ENCODE assay signal across 25 mouse cellular contexts in the genomic region with DNA sequence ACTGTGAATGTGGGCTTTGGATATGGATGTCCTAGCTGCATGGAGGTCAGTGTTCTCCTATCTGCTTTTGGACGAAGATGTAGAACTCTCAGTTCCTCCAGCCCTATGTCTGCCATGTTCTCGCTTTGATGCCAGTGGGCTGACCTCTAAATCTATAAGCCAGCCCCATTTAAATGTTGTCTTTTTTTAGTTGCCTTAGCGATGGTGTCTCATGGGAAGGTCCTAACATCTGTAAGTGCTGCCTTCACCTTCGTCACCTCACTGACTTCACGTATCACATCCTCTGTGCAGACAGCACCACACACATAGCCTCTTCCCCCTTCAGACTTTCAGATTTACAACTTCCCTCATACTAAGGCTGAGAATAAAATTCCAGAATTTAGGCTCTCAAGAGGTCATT.
A peak's percentile ranks its signal among the peaks of the same experiment; 100 is the strongest.
DNase-seq lines count a peak whose midpoint lies in the region; ATAC-seq and TF ChIP-seq lines count a peak whose summit lies in the region.
"Had no signal": no experiment of that assay in that cellular context is flagged by ENCODE, and none has a peak within 500 bp of the region (broad histone marks: within the 10 kb centered on the region; RNA-seq: fewer than 3 reads in every experiment).

No protein-coding gene starts in this region.

- no peak for TF ChIP-seq POLR2A in kidney, adult 2 months (IDR thresholded peaks at IDR 0.05; ENCODE audit: low read depth, low read length)

- H3K4me2 ChIP-seq in heart, postnatal 0 days (ENCODE audit: low read depth, low read length), result no peak overlapping the region
- H3K4me2 ChIP-seq: embryonic facial prominence, embryonic 13.5 days; embryonic facial prominence, embryonic 15.5 days; forebrain, embryonic 12.5 days had no signal

- no peak for ATAC-seq in heart, postnatal 0 days (ENCODE audit: insufficient read depth, low read depth)
- ATAC-seq: activated CD4-positive, CD25-positive, alpha-beta regulatory T cell, adult 4 months; forebrain, embryonic 14.5 days; forebrain, embryonic 16.5 days; Patski had no signal

- no peaks in the 10 kb centered on the region for H3K27me3 ChIP-seq in heart, postnatal 0 days (ENCODE audit: control insufficient read depth, insufficient read depth, low read length)
- H3K27me3 ChIP-seq in splenic B cell, adult 2 months (ENCODE audit: control insufficient read depth, insufficient read depth, low read length, poor library complexity, severe bottlenecking), result no peaks in the 10 kb centered on the region
- no peaks in the 10 kb centered on the region for H3K27me3 ChIP-seq in kidney, adult 2 months (replicated peaks; ENCODE audit: control insufficient read depth, insufficient read depth, low read length)
- H3K27me3 ChIP-seq: embryonic facial prominence, embryonic 13.5 days; embryonic facial prominence, embryonic 15.5 days; forebrain, embryonic 12.5 days; Patski had no signal

- WGBS in heart, postnatal 0 days, result 87% methylated on average over 5 of the region's 5 CpGs
- WGBS in kidney, adult 2 months, result 87% methylated on average over 5 of the region's 5 CpGs

- no peak for TF ChIP-seq CTCF in heart, postnatal 0 days (IDR thresholded peaks at IDR 0.05; ENCODE audit: low read depth)
- no peak for TF ChIP-seq CTCF in kidney, adult 2 months (conservative IDR thresholded peaks at IDR 0.05; ENCODE audit: insufficient read depth, insufficient read length, low read depth, low read length)

- TF ChIP-seq EP300 in heart, postnatal 0 days (IDR thresholded peaks at IDR 0.05; ENCODE audit: low read depth), result no peak

- peak; percentile 49 for DNase-seq in heart, adult 11 months
- DNase-seq in heart, postnatal 25 days (ENCODE audit: low spot score), result no peak
- no peak for DNase-seq in heart, postnatal 0 days (ENCODE audit: low spot score)
- DNase-seq in heart, adult 8-10 months (ENCODE audit: low spot score), result no peak
- peak; percentile 40 for DNase-seq in A20 (ENCODE audit: low read depth, low spot score)
- peak; percentile 58 for DNase-seq in splenic B cell, adult 2 months (ENCODE audit: low read depth, low spot score)
- no peak for DNase-seq in kidney, adult 2 months
- DNase-seq: adrenal gland, adult 8-10 months; adrenal gland, postnatal 14 days; adrenal gland, postnatal 36 days; cerebellum, adult 11-12 months; cerebellum, adult 2 months; cerebellum, adult 9-10 months; cerebellum, postnatal 10 days; cerebellum, postnatal 25 days had no signal

- no peaks in the 10 kb centered on the region for H3K9me3 ChIP-seq in heart, postnatal 0 days (replicated peaks; ENCODE audit: control insufficient read depth, low read length)
- H3K9me3 ChIP-seq: embryonic facial prominence, embryonic 13.5 days; embryonic facial prominence, embryonic 15.5 days; forebrain, embryonic 10.5 days; forebrain, embryonic 12.5 days; G1E had no signal

- H3K9ac ChIP-seq in heart, postnatal 0 days (replicated peaks; ENCODE audit: low read depth, low read length), result no peak overlapping the region
- H3K9ac ChIP-seq: embryonic facial prominence, embryonic 13.5 days; embryonic facial prominence, embryonic 15.5 days; forebrain, embryonic 12.5 days had no signal

- peak overlapping the region; percentile 93; the same call in 1 of the 2 replicates for H3K27ac ChIP-seq in heart, postnatal 0 days (ENCODE audit: low read depth)
- H3K27ac ChIP-seq in kidney, adult 2 months (ENCODE audit: insufficient read depth, low read depth, low read length), result no peak overlapping the region
- H3K27ac ChIP-seq: embryonic facial prominence, embryonic 13.5 days; embryonic facial prominence, embryonic 15.5 days; forebrain, embryonic 10.5 days; forebrain, embryonic 12.5 days had no signal

- intact Hi-C loops in heart, postnatal 25 days (cut with DNase I), result no loop called here

- peaks cover 11% of the 10 kb centered on the region for H3K36me3 ChIP-seq in heart, postnatal 0 days (replicated peaks; ENCODE audit: control insufficient read depth, insufficient read depth, low read length)
- H3K36me3 ChIP-seq in splenic B cell, adult 2 months (ENCODE audit: control insufficient read depth, insufficient read depth, low read length, poor library complexity, severe bottlenecking), result peaks cover 1% of the 10 kb centered on the region; the same call in 1 of the 2 replicates
- no peaks in the 10 kb centered on the region for H3K36me3 ChIP-seq in kidney, adult 2 months (ENCODE audit: control insufficient read depth, insufficient read depth, low read length)
- H3K36me3 ChIP-seq: embryonic facial prominence, embryonic 15.5 days; forebrain, embryonic 10.5 days; forebrain, embryonic 12.5 days had no signal

- H3K4me1 ChIP-seq in heart, postnatal 0 days (ENCODE audit: control insufficient read depth, insufficient read depth), result peaks cover 13% of the 10 kb centered on the region
- H3K4me1 ChIP-seq in kidney, adult 2 months (ENCODE audit: control insufficient read depth, insufficient read depth, low read length), result peaks cover 14% of the 10 kb centered on the region; the same call in 1 of the 2 replicates
- H3K4me1 ChIP-seq: embryonic facial prominence, embryonic 15.5 days; forebrain, embryonic 12.5 days had no signal

- H3K4me3 ChIP-seq in heart, postnatal 0 days (ENCODE audit: low read depth, low read length), result no peak overlapping the region
- no peak overlapping the region for H3K4me3 ChIP-seq in kidney, adult 2 months (ENCODE audit: insufficient read depth, low read depth, low read length)
- H3K4me3 ChIP-seq: embryonic facial prominence, embryonic 13.5 days; embryonic facial prominence, embryonic 15.5 days; erythroblast, embryonic 14.5 days; forebrain, embryonic 10.5 days; forebrain, embryonic 12.5 days had no signal

Comparison
In these comparisons a context has a peak if more than half of its experiments do, and no peak if none do; other contexts are left out.
1. DNase-seq: peak in heart, adult 11 months (single experiment), A20 (single experiment) and splenic B cell, adult 2 months (single experiment); none in heart, postnatal 25 days (single experiment), heart, postnatal 0 days (single experiment), heart, adult 8-10 months (single experiment) and kidney, adult 2 months (single experiment).